Comparison of ENCODE assay signal across 30 mouse cellular contexts in the genomic region with DNA sequence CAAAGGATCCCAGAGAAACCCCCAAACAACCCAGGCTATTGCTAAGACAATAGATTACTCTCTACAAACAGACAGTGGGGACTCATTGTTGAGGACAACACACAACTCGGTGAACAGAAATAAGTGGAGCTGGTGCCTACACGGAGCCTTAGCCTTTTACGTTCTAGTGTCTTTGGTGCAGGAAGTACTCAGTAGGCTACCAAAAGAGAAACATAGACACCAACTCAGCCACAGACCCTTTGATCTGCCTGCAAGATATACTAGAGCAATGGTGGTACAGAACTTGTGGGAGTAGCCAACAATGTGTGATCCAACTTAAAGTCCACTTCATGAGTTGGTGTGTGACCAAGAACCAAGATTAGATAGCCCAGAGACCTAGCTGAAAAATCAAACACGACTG. TPM values are rescaled to one million over a fixed set of nuclear protein-coding genes. Genes with fewer than 3 reads are reported as not detected.
A peak's percentile ranks its signal among the peaks of the same experiment; 100 is the strongest.
DNase-seq lines count a peak whose midpoint lies in the region; ATAC-seq and TF ChIP-seq lines count a peak whose summit lies in the region.
"Had no signal": no experiment of that assay in that cellular context is flagged by ENCODE, and none has a peak within 500 bp of the region (broad histone marks: within the 10 kb centered on the region; RNA-seq: fewer than 3 reads in every experiment).

No protein-coding gene starts in this region.

- TF ChIP-seq CTCF in intestine, postnatal 0 days (IDR thresholded peaks at IDR 0.05; ENCODE audit: low read depth), result no peak

- 0 out of 2 replicates have a peak overlapping the region, but pooled peaks have one; percentile 33 for H3K27ac ChIP-seq in intestine, embryonic 16.5 days (ENCODE audit: low read length)
- no peak overlapping the region for H3K27ac ChIP-seq in intestine, postnatal 0 days (ENCODE audit: low read depth, low read length)
- H3K27ac ChIP-seq: embryonic facial prominence, embryonic 13.5 days; heart, embryonic 10.5 days; heart, embryonic 15.5 days; hindbrain, embryonic 13.5 days; kidney, postnatal 0 days; liver, embryonic 15.5 days; lung, embryonic 15.5 days; midbrain, embryonic 12.5 days had no signal

- H3K4me1 ChIP-seq in intestine, embryonic 16.5 days (ENCODE audit: control insufficient read depth, insufficient read depth, low read length), result peaks cover 14% of the 10 kb centered on the region
- H3K4me1 ChIP-seq in intestine, postnatal 0 days (replicated peaks; ENCODE audit: control insufficient read depth, insufficient read depth, low read length), result peaks cover 4% of the 10 kb centered on the region; the same call in 1 of the 2 replicates

- H3K9ac ChIP-seq in intestine, embryonic 16.5 days (ENCODE audit: low read depth, low read length), result no peak overlapping the region
- H3K9ac ChIP-seq in intestine, postnatal 0 days (ENCODE audit: low read depth, low read length), result no peak overlapping the region
- H3K9ac ChIP-seq: embryonic facial prominence, embryonic 13.5 days; forebrain, postnatal 0 days; heart, embryonic 15.5 days; hindbrain, embryonic 13.5 days; liver, embryonic 15.5 days; lung, embryonic 15.5 days; midbrain, embryonic 12.5 days had no signal

- peak; percentile 9 for DNase-seq in thymus, postnatal 0 days (ENCODE audit: low spot score)
- DNase-seq in thymus, postnatal 14 days, result no peak
- peak; percentile 14 for DNase-seq in induced T-regulatory cell, adult 2 months (ENCODE audit: low read depth)
- DNase-seq in neural tube, embryonic 10.5 days (ENCODE audit: extremely low spot score, low spot score), result no peak
- DNase-seq in left cerebral cortex, adult 9 months (ENCODE audit: low spot score in 2 of 2), result no peak
- no peak for DNase-seq in gastrocnemius, postnatal 4 days (ENCODE audit: low spot score in 2 of 2)
- DNase-seq: adrenal gland, postnatal 14 days; cerebellum, adult 11 months; cerebellum, postnatal 10 days; forebrain, postnatal 0 days; heart, postnatal 36 days; kidney, adult 8-10 months; kidney, postnatal 4 days; left cerebral cortex, postnatal 4 days; right cerebral cortex, postnatal 25 days; spleen, adult 18-20 months; thymus, postnatal 25 days had no signal

- no peaks in the 10 kb centered on the region for H3K9me3 ChIP-seq in intestine, embryonic 16.5 days (ENCODE audit: control insufficient read depth, low read length)
- no peaks in the 10 kb centered on the region for H3K9me3 ChIP-seq in intestine, postnatal 0 days (ENCODE audit: control insufficient read depth)
- H3K9me3 ChIP-seq: G1E; heart, embryonic 15.5 days; liver, embryonic 15.5 days; lung, embryonic 15.5 days had no signal

- WGBS in intestine, embryonic 16.5 days, result 89% methylated on average over 4 of the region's 4 CpGs
- WGBS in intestine, postnatal 0 days, result 82% methylated on average over 4 of the region's 4 CpGs

- no peak overlapping the region for H3K4me3 ChIP-seq in intestine, embryonic 16.5 days (ENCODE audit: low read length)
- no peak overlapping the region for H3K4me3 ChIP-seq in intestine, postnatal 0 days (ENCODE audit: low read depth, low read length)
- H3K4me3 ChIP-seq: embryonic facial prominence, embryonic 13.5 days; erythroblast, embryonic 14.5 days; heart, embryonic 10.5 days; heart, embryonic 15.5 days; hindbrain, embryonic 13.5 days; liver, embryonic 15.5 days; lung, embryonic 15.5 days; midbrain, embryonic 12.5 days; myocyte had no signal

- H3K4me2 ChIP-seq in intestine, embryonic 16.5 days (ENCODE audit: low read depth, low read length), result no peak overlapping the region
- no peak overlapping the region for H3K4me2 ChIP-seq in intestine, postnatal 0 days (replicated peaks; ENCODE audit: low read depth)
- H3K4me2 ChIP-seq: embryonic facial prominence, embryonic 13.5 days; heart, embryonic 15.5 days; hindbrain, embryonic 13.5 days; liver, embryonic 15.5 days; lung, embryonic 15.5 days; midbrain, embryonic 12.5 days had no signal

- ATAC-seq in intestine, embryonic 16.5 days, result no peak
- no peak for ATAC-seq in intestine, postnatal 0 days
- ATAC-seq: forebrain, postnatal 0 days had no signal

- no peaks in the 10 kb centered on the region for H3K27me3 ChIP-seq in intestine, embryonic 16.5 days (replicated peaks; ENCODE audit: control insufficient read depth, insufficient read depth, low read length)
- H3K27me3 ChIP-seq in intestine, postnatal 0 days (replicated peaks; ENCODE audit: control insufficient read depth, insufficient read depth, low read length), result no peaks in the 10 kb centered on the region
- H3K27me3 ChIP-seq: embryonic facial prominence, embryonic 13.5 days; heart, embryonic 15.5 days; liver, embryonic 15.5 days; lung, embryonic 15.5 days had no signal

- no peaks in the 10 kb centered on the region for H3K36me3 ChIP-seq in intestine, embryonic 16.5 days (ENCODE audit: control insufficient read depth, insufficient read depth, low read length)
- no peaks in the 10 kb centered on the region for H3K36me3 ChIP-seq in intestine, postnatal 0 days (ENCODE audit: control insufficient read depth, insufficient read depth)
- H3K36me3 ChIP-seq: liver, embryonic 15.5 days; lung, embryonic 15.5 days; midbrain, embryonic 12.5 days had no signal

RNA-seq across cellular contexts. Expression of a gene that starts 5.5 kb away (rescaled TPM):
- 49.1 and 50.4 TPM in 2 replicates for polyA plus RNA-seq in intestine, embryonic 16.5 days (2015; fragmentation: Nextera tagmentation; extraction: Ambion mirVana)
- polyA plus RNA-seq in intestine, postnatal 0 days (2015; fragmentation: Nextera tagmentation; extraction: Ambion mirVana), result 59.5 and 64.1 TPM in 2 replicates
- 24.9 and 25.0 TPM in 2 replicates for polyA plus RNA-seq in thymus, postnatal 0 days (2015; fragmentation: Nextera tagmentation; extraction: Ambion mirVana)
- 1 to 10 TPM; 7.5 to 9.4 TPM for total RNA-seq in gastrocnemius, postnatal 4 days (2021)

Comparison
In these comparisons a context has a peak if more than half of its experiments do, and no peak if none do; other contexts are left out.
1. DNase-seq: peak in thymus, postnatal 0 days (single experiment) and induced T-regulatory cell, adult 2 months (single experiment); none in thymus, postnatal 14 days (single experiment), neural tube, embryonic 10.5 days (single experiment), left cerebral cortex, adult 9 months (0 of 2) and gastrocnemius, postnatal 4 days (0 of 2).